Mouse (Mus musculus) lung, adult 10 weeks (tissue): ENCODE data around the gene Pfkfb1. TPM values are rescaled to one million over a fixed set of nuclear protein-coding genes. Genes with fewer than 3 reads are reported as not detected.

ENCODE experiments used
- polyA plus RNA-seq: library from polyadenylated mRNA; stranded (reverse); fragments of 350-450 nt; fragmentation: Illumina TruSeq; extraction: RNeasy Lipid Tissue Mini Kit (QIAGEN cat#74804); gene quantifications from one replicate; pipeline ENCODE4 v1.2.3, GENCODE M21; 2014; ENCODE audit warnings: low read depth, low replicate concordance; ENCODE audit not compliant: insufficient read depth

Pfkfb1 gene
- 3.4 TPM for polyA plus RNA-seq

DNA sequence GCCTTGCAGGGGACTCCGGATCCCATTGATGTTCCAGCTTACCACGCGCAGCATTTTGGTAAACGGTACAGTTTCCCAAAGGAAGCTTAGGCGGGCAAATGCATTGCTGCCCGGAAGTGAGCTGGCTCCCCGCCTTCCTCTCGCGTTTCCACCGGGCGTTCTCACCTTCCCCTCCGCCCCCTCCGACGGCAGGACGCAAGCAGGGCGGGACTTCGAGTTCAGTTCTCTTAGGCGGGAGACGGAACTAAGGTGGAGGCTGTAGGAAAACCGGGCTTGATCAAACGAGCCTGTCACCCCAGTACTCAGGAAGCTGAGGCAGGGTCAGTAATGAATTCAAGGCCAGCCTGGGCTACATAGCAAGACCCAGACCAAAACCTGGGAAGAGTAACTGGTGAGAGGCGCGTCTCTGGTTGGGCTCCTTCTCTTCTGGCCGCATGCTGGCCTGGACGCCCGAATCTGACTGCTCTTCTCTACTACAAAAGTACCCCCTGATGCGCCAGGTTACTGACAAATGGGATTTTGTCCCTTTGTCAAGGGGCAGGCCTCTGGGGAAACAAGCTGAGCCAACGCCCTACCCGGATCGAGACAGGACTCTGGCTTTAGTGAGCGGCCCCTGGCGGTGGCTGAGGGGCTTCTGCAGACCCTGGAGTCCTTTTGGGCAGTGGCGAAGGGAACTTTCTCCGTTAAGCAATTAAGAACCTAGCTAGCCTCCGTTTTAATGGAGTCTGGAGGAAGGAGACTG is at the start of gene Pfkfb1:
Gene Pfkfb1, plus strand, starts transcription at position 207 of the 742 bp plus-strand sequence.

GRCm38 (mm10) chrX:150547239-150547638 is 40.8 kb upstream of the Pfkfb1 start, which contains the start of gene Alas2:
Gene Alas2, plus strand, starts transcription at chrX:150547375.

DNA sequence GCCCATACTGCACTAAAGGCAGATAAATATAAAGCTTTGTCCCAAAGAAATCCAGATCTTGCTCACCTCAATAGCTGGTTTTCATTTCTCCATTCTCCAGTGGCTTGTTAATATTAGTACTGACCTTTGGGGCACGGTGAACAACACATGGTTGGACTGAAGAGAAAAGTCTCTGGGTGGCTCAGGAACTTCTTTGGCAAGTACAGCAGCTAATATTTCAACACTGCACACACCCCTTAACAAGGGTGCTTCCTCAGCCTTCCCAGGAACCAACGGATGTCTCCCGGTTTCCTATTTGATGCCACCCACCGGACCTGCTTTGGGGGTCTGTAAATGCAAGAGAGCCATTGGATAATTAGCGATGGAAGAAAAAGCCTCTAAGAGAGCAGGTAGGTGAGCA is 1.7 kb downstream of the Pfkfb1 start, which contains the start of gene Apex2:
Gene Apex2, minus strand, starts transcription at position 173 of the 400 bp plus-strand sequence.

DNA sequence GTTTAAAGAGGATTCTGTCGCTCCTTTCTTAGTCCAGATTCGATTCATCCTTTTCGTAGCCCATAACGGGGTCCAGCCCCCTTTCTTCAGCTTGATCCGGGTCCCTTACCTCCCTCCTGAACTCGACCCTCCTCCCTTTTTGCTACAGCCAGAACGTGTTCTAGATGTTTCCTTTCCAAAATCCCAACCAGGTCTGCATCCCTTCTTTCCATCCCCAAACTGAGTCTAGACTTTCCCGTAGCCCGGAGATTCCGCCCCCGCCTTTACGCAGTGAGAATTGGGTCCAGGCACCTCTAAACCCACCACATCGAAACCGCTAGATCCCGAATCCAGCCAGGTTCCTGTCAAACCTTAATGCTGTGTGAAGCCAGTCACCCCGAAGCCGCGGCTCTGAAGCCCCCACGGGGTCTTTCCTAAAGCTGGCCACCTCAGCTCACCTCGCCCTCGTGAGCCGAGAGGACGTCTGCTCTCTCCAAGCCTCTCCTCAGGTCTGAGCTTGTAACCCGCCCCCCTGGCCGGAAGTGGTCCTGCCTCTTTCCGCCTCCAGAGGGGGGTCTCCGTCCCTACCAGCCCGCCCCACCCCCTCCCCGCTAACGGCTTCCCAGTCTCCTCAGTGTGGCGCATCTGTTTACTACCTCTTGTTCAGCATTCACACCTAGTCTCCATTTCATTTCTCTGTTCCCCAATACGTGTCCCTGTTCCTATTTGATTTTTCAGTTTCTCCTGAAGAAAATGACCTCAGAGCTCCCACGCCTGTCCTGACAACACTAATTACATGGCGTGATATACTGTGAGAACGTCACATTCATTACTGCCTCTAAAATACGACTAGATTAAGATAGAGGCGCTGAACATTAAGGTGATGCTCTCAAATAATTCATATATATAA is 69.1 kb downstream of the Pfkfb1 start, which contains the start of gene Tro:
Gene Tro, minus strand, starts transcription at position 676 of the 889 bp plus-strand sequence.

Other genes starting within 250 kb of the Pfkfb1 start
- gene Tmem29, start 129.1 kb upstream of the Pfkfb1 start, polyA plus RNA-seq, result 17.0 TPM
- gene Alas2, start 40.9 kb upstream of the Pfkfb1 start, polyA plus RNA-seq, result 57.8 TPM
- gene Apex2, start 1.6 kb downstream of the Pfkfb1 start, polyA plus RNA-seq, result 4.1 TPM
- 0.65 TPM for gene Tro, start 69.4 kb downstream of the Pfkfb1 start, polyA plus RNA-seq
- gene Maged2, start 226.1 kb downstream of the Pfkfb1 start, polyA plus RNA-seq, result 33.9 TPM